Mouse (Mus musculus): ENCODE measurements around the gene 1700061G19Rik. TPM values are rescaled to one million over a fixed set of nuclear protein-coding genes. Genes with fewer than 3 reads are reported as not detected.

Gene 1700061G19Rik
- polyA plus RNA-seq, 1 experiment from 2014 or later: 0.23 TPM

DNA sequence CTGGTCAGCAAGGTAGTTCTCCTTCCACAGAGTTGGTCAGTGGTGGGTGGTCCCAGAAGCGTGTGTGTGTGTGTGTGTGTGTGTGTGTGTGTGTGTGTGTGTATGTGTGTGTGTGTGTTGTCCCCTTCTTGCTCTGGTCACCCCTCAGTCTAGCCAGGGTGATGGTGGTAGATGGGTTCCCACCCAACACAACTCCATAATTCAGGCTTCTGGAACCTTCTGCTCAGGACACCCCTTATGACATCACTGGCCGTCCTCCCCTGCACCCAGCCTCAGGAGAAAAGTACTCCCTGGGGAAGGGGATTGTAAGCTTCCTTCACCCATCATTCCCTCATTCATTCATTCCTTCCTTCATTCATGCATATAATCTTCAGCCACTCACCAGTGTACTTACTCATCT is 1.0 kb upstream of the 1700061G19Rik start, which contains the start of gene Acsbg2:
TSS of gene Acsbg2 (minus strand) at position 211 of the 400 bp plus-strand sequence.
- H3K4me1 ChIP-seq (replicated peaks; ENCODE audit: control insufficient read depth, insufficient read depth, low read length): no peaks in the 10 kb centered on the region
- no peak for ATAC-seq
- 85% methylated on average over 2 of the region's 2 CpGs for WGBS
- no peak for TF ChIP-seq CTCF (IDR thresholded peaks at IDR 0.05; ENCODE audit: low read depth)
- no peak within 1 kb of the TSS for H3K4me2 ChIP-seq (replicated peaks; ENCODE audit: low read depth)
- no peak within 1 kb of the TSS for H3K4me3 ChIP-seq (ENCODE audit: low read depth, low read length)
- no peak within 1 kb of the TSS for H3K9ac ChIP-seq (ENCODE audit: low read depth, low read length)
- no peaks in the 10 kb centered on the region for H3K27me3 ChIP-seq (replicated peaks; ENCODE audit: control insufficient read depth, insufficient read depth, low read length)
- no peaks in the 10 kb centered on the region for H3K9me3 ChIP-seq (ENCODE audit: control insufficient read depth)
- H3K36me3 ChIP-seq (ENCODE audit: control insufficient read depth, insufficient read depth): no peaks in the 10 kb centered on the region
- H3K27ac ChIP-seq (ENCODE audit: low read depth, low read length): no peak within 1 kb of the TSS

DNA sequence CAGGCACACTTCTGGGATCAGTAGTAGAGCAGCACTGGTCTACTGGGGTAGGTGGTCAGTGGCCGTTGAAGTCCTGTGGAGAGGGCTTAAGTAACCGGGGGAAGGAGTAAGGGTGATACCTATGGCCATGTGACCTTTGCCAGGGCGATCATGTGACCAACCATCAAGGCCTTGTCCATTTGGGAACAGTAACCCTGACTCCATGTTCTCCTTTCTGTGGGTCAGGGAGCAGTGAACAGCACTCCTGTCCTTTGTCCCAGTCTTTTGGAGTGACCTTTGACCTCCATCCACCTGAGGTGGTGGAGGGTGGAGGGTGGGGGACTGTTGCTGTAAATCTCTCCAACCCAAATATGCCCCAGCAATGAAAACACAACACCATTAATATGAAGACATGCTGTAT is 1.2 kb downstream of the 1700061G19Rik start:
- ATAC-seq: no peak
- H3K36me3 ChIP-seq (ENCODE audit: control insufficient read depth, insufficient read depth): no peaks in the 10 kb centered on the region
- H3K4me2 ChIP-seq (replicated peaks; ENCODE audit: low read depth): no peak overlapping the region
- H3K9me3 ChIP-seq (ENCODE audit: control insufficient read depth): no peaks in the 10 kb centered on the region
- H3K9ac ChIP-seq (ENCODE audit: low read depth, low read length): no peak overlapping the region
- WGBS: 73% methylated on average over 3 of the region's 3 CpGs
- H3K27me3 ChIP-seq (replicated peaks; ENCODE audit: control insufficient read depth, insufficient read depth, low read length): no peaks in the 10 kb centered on the region
- no peak for TF ChIP-seq CTCF (IDR thresholded peaks at IDR 0.05; ENCODE audit: low read depth)
- no peak overlapping the region for H3K4me3 ChIP-seq (ENCODE audit: low read depth, low read length)
- no peaks in the 10 kb centered on the region for H3K4me1 ChIP-seq (replicated peaks; ENCODE audit: control insufficient read depth, insufficient read depth, low read length)
- no peak overlapping the region for H3K27ac ChIP-seq (ENCODE audit: low read depth, low read length)

DNA sequence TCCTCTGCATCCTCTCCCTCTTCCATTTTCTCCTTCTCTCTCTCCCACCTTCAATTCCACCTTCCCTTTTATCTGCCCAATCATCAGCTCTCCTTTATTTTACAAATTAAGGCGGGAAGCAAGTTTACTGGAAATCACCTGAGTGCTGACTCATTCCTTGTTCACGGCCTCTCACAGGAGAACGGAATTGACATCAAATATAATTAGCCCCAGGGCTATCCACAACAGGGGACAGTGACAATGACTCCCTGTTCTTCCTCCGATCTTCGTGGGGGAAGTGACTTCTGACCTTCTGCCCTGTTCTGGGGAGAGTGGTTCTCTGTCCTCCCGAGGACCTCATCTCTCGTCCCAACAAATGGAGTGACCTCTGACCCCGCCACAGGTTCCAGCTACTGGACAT is 1.7 kb downstream of the 1700061G19Rik start:
- no peak for TF ChIP-seq CTCF (IDR thresholded peaks at IDR 0.05; ENCODE audit: low read depth)
- no peak for ATAC-seq
- Histone ChIP-seq H3K9ac (ENCODE audit: low read depth, low read length) (no peak overlapping the region), H3K4me1 (replicated peaks; ENCODE audit: control insufficient read depth, insufficient read depth, low read length) (no peaks in the 10 kb centered on the region), H3K4me2 (replicated peaks; ENCODE audit: low read depth) (no peak overlapping the region), H3K36me3 (ENCODE audit: control insufficient read depth, insufficient read depth) (no peaks in the 10 kb centered on the region), H3K27ac (ENCODE audit: low read depth, low read length) (no peak overlapping the region), H3K4me3 (ENCODE audit: low read depth, low read length) (no peak overlapping the region), H3K27me3 (replicated peaks; ENCODE audit: control insufficient read depth, insufficient read depth, low read length) (no peaks in the 10 kb centered on the region), H3K9me3 (ENCODE audit: control insufficient read depth) (no peaks in the 10 kb centered on the region)
- 62% methylated on average over 8 of the region's 8 CpGs for WGBS

DNA sequence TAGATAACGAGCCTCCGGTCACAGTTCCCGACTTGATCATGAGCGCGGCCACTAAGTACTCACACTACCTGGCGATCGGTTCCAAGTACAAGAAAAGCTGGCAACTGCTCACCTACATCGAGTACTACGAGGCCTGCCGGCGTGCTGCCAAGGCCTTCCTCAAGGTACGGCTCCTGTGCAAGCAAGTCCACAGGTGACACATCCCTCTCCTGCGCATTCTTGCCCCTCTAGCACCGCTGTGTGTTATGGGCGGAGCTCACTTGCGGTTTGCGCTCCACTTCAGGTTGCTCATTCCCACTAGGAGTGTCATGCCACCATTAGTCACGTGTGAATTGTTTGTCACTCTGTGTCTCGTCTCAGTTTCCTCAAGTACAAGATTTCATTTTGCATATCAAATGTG is 2.1 kb downstream of the 1700061G19Rik start:
- no peaks in the 10 kb centered on the region for H3K27me3 ChIP-seq (replicated peaks; ENCODE audit: control insufficient read depth, insufficient read depth, low read length)
- no peak for TF ChIP-seq CTCF (IDR thresholded peaks at IDR 0.05; ENCODE audit: low read depth)
- no peak overlapping the region for H3K4me2 ChIP-seq (replicated peaks; ENCODE audit: low read depth)
- ATAC-seq: no peak
- no peaks in the 10 kb centered on the region for H3K36me3 ChIP-seq (ENCODE audit: control insufficient read depth, insufficient read depth)
- H3K9ac ChIP-seq (ENCODE audit: low read depth, low read length): no peak overlapping the region
- WGBS: 90% methylated on average over 19 of the region's 19 CpGs
- no peaks in the 10 kb centered on the region for H3K9me3 ChIP-seq (ENCODE audit: control insufficient read depth)
- no peak overlapping the region for H3K4me3 ChIP-seq (ENCODE audit: low read depth, low read length)
- no peaks in the 10 kb centered on the region for H3K4me1 ChIP-seq (replicated peaks; ENCODE audit: control insufficient read depth, insufficient read depth, low read length)
- no peak overlapping the region for H3K27ac ChIP-seq (ENCODE audit: low read depth, low read length)

DNA sequence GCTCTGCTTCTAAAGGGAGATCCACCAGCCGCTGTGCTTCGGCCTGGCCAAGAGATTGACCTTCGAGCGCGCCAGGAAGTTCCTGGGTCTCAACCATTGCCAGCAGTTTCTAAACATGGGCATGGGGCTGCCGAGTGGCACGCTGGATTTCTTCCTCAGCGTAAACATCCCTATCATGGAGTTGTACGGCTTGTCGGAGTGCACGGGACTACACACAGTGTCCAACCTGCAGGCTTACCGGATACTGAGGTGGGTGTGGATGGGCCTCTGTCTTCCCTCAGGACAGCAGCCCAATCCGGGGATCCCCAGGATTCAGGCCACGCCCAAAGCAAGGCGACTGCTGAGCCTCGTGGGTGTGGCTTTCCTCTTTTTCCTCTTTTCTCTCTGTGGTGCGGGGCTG is 8.3 kb downstream of the 1700061G19Rik start:
- no peak for TF ChIP-seq CTCF (IDR thresholded peaks at IDR 0.05; ENCODE audit: low read depth)
- peak overlapping the region; percentile 57 for H3K4me2 ChIP-seq (replicated peaks; ENCODE audit: low read depth)
- WGBS: 29% methylated on average over 17 of the region's 17 CpGs
- no peaks in the 10 kb centered on the region for H3K36me3 ChIP-seq (ENCODE audit: control insufficient read depth, insufficient read depth)
- no peak overlapping the region for H3K9ac ChIP-seq (ENCODE audit: low read depth, low read length)
- H3K4me3 ChIP-seq (ENCODE audit: low read depth, low read length): no peak overlapping the region
- no peaks in the 10 kb centered on the region for H3K4me1 ChIP-seq (replicated peaks; ENCODE audit: control insufficient read depth, insufficient read depth, low read length)
- ATAC-seq: 0 out of 2 replicates have a peak, but pooled peaks have one; percentile 34
- H3K27ac ChIP-seq (ENCODE audit: low read depth, low read length): no peak overlapping the region
- H3K9me3 ChIP-seq (ENCODE audit: control insufficient read depth): no peaks in the 10 kb centered on the region
- no peaks in the 10 kb centered on the region for H3K27me3 ChIP-seq (replicated peaks; ENCODE audit: control insufficient read depth, insufficient read depth, low read length)

DNA sequence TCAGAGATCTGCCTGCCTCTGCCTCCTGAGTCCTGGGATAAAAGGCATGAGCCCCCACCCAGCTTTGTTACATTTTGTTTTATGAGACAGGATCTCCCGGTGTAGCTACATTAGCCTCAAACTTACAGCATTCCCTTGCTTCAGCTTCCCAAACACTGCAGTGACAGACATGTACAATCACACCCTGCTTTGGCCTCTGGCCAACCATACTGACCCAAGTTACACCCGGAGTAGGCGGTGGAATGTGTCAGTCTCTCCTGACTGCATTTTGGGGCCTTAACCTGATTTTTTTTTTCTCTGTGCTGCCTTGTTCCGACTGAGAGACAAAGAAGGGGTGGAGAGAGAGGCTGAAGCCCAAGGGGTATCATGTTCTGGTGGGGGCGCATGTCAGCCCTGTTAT is 9.1 kb downstream of the 1700061G19Rik start:
- no peak for ATAC-seq
- H3K9ac ChIP-seq (ENCODE audit: low read depth, low read length): no peak overlapping the region
- H3K4me3 ChIP-seq (ENCODE audit: low read depth, low read length): no peak overlapping the region
- H3K4me1 ChIP-seq (replicated peaks; ENCODE audit: control insufficient read depth, insufficient read depth, low read length): no peaks in the 10 kb centered on the region
- TF ChIP-seq CTCF (IDR thresholded peaks at IDR 0.05; ENCODE audit: low read depth): no peak
- H3K27me3 ChIP-seq (replicated peaks; ENCODE audit: control insufficient read depth, insufficient read depth, low read length): no peaks in the 10 kb centered on the region
- no peaks in the 10 kb centered on the region for H3K9me3 ChIP-seq (ENCODE audit: control insufficient read depth)
- no peaks in the 10 kb centered on the region for H3K36me3 ChIP-seq (ENCODE audit: control insufficient read depth, insufficient read depth)
- WGBS: 67% methylated on average over 5 of the region's 5 CpGs
- no peak overlapping the region for H3K27ac ChIP-seq (ENCODE audit: low read depth, low read length)
- H3K4me2 ChIP-seq (replicated peaks; ENCODE audit: low read depth): no peak overlapping the region

DNA sequence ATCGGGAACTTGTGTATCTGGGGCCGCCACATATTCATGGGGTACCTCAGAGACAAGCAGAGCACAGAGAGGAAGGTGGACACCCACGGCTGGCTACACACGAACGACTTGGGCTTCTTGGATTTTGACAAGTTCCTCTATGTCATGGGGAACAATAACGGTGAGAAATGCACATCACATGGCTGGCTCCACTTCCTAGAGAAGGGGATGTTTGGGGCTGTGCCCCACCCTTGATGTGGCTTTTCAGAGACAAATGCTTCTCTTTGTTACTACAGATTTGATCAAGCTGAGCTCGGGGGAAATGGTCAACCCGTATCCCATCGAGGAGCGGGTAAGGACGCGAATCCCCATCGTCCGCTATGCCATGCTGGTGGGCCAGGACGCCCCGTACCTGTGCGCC is 9.5 kb downstream of the 1700061G19Rik start:
- ATAC-seq: no peak
- 87% methylated on average over 17 of the region's 17 CpGs for WGBS
- Histone ChIP-seq H3K36me3 (ENCODE audit: control insufficient read depth, insufficient read depth) (no peaks in the 10 kb centered on the region), H3K27me3 (replicated peaks; ENCODE audit: control insufficient read depth, insufficient read depth, low read length) (no peaks in the 10 kb centered on the region), H3K27ac (ENCODE audit: low read depth, low read length) (no peak overlapping the region), H3K9me3 (ENCODE audit: control insufficient read depth) (no peaks in the 10 kb centered on the region), H3K4me3 (ENCODE audit: low read depth, low read length) (no peak overlapping the region), H3K4me1 (replicated peaks; ENCODE audit: control insufficient read depth, insufficient read depth, low read length) (no peaks in the 10 kb centered on the region), H3K9ac (ENCODE audit: low read depth, low read length) (no peak overlapping the region), H3K4me2 (replicated peaks; ENCODE audit: low read depth) (no peak overlapping the region)
- TF ChIP-seq CTCF (IDR thresholded peaks at IDR 0.05; ENCODE audit: low read depth): no peak
